Mouse (Mus musculus) thymus, postnatal 10 days (tissue): ENCODE measurements around the gene Sowahb.

Experiments used
- DNase-seq, 2 experiments: peaks; one replicate each; pipeline ENCODE4 v3.0.0; 2021; ENCODE audit warnings: low spot score in 2 of 2

The Sowahb gene

GRCm38 (mm10) chr5:93002615-93003014, 42.2 kb downstream of the Sowahb start:
- no peak for DNase-seq

- DNase-seq = no peak
Observed at GRCm38 (mm10) chr5:93000774-93001757, 43.8 kb downstream of the Sowahb start.

- DNase-seq = no peak
Observed at GRCm38 (mm10) chr5:93000060-93000459, 44.8 kb downstream of the Sowahb start.

GRCm38 (mm10) chr5:92998494-92999016, 46.3 kb downstream of the Sowahb start:
- DNase-seq = no peak

- DNase-seq = no peak
Observed at GRCm38 (mm10) chr5:92997428-92998120, 47.2 kb downstream of the Sowahb start.

GRCm38 (mm10) chr5:92994861-92995260, 50.0 kb downstream of the Sowahb start:
- DNase-seq = no peak

GRCm38 (mm10) chr5:92994309-92994708, 50.5 kb downstream of the Sowahb start:
- no peak for DNase-seq

GRCm38 (mm10) chr5:92992106-92992505, 52.7 kb downstream of the Sowahb start:
- DNase-seq = no peak
